Mouse (Mus musculus) myocyte (in vitro differentiated cells): Measurements from ENCODE around the gene Mrpl52.

Experiments
- POLR2A ChIP-seq: IDR thresholded peaks from one replicate; pipeline ENCODE4 v1.6.1; 2011; ENCODE audit warnings: low read depth, mild to moderate bottlenecking, control low read depth, moderate library complexity; ENCODE audit not compliant: insufficient read length
- TCF12 ChIP-seq: IDR thresholded peaks from one replicate; pipeline ENCODE4 v1.6.1; 2011; ENCODE audit warnings: mild to moderate bottlenecking, control low read depth; ENCODE audit not compliant: poor library complexity, insufficient read depth, severe bottlenecking

DNA sequence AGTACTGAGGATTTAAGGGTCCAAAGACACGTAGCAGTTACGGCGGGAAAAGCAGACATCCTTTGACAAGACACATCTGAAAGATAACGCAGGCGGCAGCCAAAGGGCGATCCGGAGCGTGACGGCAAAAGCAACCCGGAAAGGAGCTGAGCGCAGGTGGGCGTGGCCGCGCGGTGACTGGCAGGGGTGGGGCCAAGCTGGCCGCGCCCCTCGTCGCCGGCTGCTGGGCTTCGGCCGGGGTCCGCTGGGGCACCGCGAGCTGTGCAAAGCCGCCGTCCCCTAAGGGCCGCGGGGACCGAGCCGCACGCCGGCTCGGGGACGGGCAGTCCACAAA lies 37.2 kb downstream of the Mrpl52 start, which contains the start of gene Lrp10:
- TF ChIP-seq POLR2A = peak; percentile 76
- no peak for TF ChIP-seq TCF12
